Mouse (Mus musculus): Measurements from ENCODE around the gene Col7a1. TPM values are rescaled to one million over a fixed set of nuclear protein-coding genes. Genes with fewer than 3 reads are reported as not detected.

Col7a1 gene
- polyA plus RNA-seq (2017; shearing (Covaris generic)), result 0.61 TPM

DNA sequence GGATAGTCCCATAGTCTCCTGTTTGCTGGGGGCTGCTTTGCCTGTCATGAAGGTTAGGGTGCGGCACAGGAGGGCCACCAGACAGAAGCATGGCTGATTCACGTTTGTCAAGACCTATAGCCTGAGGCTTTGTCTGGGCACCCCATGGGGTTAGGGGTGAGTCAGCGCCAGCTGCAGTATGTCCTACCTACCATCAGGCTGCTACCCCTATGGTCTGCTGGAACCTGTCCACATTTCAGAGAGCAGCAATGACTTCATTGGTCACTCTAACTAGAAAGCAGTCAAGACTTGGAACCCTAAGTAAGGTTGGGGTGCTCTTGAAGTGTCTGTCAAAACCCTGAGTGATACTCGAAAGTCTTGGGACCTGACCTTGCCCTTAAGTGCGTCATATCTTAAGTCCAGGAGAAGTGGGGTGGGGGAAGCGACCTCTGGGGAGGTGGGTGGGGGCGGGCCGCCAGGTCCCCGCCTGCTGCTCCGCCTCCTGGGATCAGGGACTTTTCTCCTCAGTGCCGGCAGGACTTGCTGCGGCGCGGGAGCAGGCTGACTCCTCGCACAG is at the start of gene Col7a1:
Gene Col7a1 (plus strand): TSS at position 506 of the 556 bp plus-strand sequence.

GRCm38 (mm10) chr9:108914491-108914890 is 38.9 kb upstream of the Col7a1 start, which contains the start of gene Tmem89:
Gene Tmem89 (plus strand): TSS chr9:108914619.

GRCm38 (mm10) chr9:108936418-108937364 is 16.7 kb upstream of the Col7a1 start, which contains the start of gene Uqcrc1:
Gene Uqcrc1 (plus strand): TSS chr9:108936633.

DNA sequence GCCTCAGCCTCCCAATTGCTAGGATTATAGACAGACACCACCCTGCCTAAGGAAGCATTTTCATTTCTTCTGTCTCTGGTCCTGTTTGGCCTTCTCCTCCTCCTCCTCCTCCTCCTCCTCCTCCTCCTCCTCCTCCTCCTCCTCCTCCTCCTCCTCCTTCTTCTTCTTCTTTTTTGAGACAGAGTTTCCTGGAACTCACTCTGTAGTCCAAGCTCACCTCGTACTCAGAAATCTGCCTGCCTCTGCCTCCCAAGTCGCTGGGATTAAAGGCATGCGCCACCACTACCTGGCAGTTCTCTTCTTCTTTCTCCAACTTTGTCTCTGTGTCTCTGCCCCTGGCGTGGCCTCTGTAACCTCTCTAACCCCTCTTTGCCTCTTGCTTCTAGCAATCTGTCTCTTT is 32.3 kb downstream of the Col7a1 start, which contains the start of gene Ucn2:
Gene Ucn2 (plus strand): TSS at position 301 of the 400 bp plus-strand sequence.

DNA sequence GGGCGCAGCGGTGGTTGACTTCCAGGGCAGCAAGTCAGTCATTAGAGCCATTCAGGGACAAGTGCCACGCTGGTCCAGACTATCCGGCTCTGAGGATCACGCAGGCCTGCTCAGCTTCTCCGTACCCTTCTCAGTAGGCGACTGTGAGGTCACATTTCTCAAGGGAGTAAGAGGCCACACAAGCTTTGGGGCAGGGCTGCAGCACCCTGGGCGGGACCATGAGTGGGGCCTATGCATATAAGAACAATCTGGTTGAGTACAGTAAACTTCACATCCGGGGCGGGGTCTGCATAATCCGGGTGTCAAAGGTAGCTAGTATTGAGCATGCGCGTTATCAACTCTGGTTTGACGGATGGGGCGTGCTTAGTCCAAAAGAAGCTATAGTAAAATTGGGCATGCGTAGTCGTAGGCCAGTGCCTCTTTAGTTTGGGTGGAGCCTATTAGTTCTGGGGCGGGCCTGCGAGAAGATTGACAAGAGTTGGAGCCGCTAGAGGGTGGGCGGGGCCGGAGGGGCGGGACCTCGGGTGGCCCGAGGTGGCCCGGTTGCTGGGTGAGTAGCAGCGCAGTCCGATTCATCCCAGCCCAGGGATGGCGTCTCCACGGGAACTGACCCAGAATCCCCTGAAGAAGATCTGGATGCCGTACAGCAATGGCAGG is 38.2 kb downstream of the Col7a1 start, which contains the start of gene Pfkfb4:
Gene Pfkfb4 (plus strand): TSS at position 351 of the 657 bp plus-strand sequence.

Other genes starting within 250 kb of the Col7a1 start
- gene Ip6k2, start 169.8 kb upstream of the Col7a1 start, polyA plus RNA-seq (2017; shearing (Covaris generic)), result 18.0 TPM
- gene Nckipsd, start 145.2 kb upstream of the Col7a1 start, polyA plus RNA-seq (2017; shearing (Covaris generic)), result 3.8 TPM
- 0.45 TPM for gene Celsr3, start 127.3 kb upstream of the Col7a1 start, polyA plus RNA-seq (2017; shearing (Covaris generic))
- gene Slc26a6, start 100.3 kb upstream of the Col7a1 start, polyA plus RNA-seq (2017; shearing (Covaris generic)), result 19.0 TPM
- gene Tmem89, start 39.0 kb upstream of the Col7a1 start, polyA plus RNA-seq (2017; shearing (Covaris generic)), result not detected
- 384 TPM for gene Uqcrc1, start 17.0 kb upstream of the Col7a1 start, polyA plus RNA-seq (2017; shearing (Covaris generic))
- gene Ucn2, start 32.4 kb downstream of the Col7a1 start, polyA plus RNA-seq (2017; shearing (Covaris generic)), result not detected
- gene Pfkfb4, start 38.2 kb downstream of the Col7a1 start, polyA plus RNA-seq (2017; shearing (Covaris generic)), result 8.2 TPM
- 5,230 TPM for gene Shisa5, start 85.0 kb downstream of the Col7a1 start, polyA plus RNA-seq (2017; shearing (Covaris generic))
- gene Trex1, start 106.1 kb downstream of the Col7a1 start, polyA plus RNA-seq (2017; shearing (Covaris generic)), result 102 TPM
- 34.2 TPM for gene Atrip, start 120.5 kb downstream of the Col7a1 start, polyA plus RNA-seq (2017; shearing (Covaris generic))
- 17.6 TPM for gene Ccdc51, start 128.9 kb downstream of the Col7a1 start, polyA plus RNA-seq (2017; shearing (Covaris generic))
- gene Tma7, start 129.0 kb downstream of the Col7a1 start, polyA plus RNA-seq (2017; shearing (Covaris generic)), result 662 TPM
- 2.9 TPM for gene Plxnb1, start 141.8 kb downstream of the Col7a1 start, polyA plus RNA-seq (2017; shearing (Covaris generic))
- not detected for gene Fbxw21, start 208.5 kb downstream of the Col7a1 start, polyA plus RNA-seq (2017; shearing (Covaris generic))
- gene Fbxw13, start 242.4 kb downstream of the Col7a1 start, polyA plus RNA-seq (2017; shearing (Covaris generic)), result not detected